Mouse (Mus musculus): ENCODE data around the gene Coa4.

The Coa4 gene

DNA sequence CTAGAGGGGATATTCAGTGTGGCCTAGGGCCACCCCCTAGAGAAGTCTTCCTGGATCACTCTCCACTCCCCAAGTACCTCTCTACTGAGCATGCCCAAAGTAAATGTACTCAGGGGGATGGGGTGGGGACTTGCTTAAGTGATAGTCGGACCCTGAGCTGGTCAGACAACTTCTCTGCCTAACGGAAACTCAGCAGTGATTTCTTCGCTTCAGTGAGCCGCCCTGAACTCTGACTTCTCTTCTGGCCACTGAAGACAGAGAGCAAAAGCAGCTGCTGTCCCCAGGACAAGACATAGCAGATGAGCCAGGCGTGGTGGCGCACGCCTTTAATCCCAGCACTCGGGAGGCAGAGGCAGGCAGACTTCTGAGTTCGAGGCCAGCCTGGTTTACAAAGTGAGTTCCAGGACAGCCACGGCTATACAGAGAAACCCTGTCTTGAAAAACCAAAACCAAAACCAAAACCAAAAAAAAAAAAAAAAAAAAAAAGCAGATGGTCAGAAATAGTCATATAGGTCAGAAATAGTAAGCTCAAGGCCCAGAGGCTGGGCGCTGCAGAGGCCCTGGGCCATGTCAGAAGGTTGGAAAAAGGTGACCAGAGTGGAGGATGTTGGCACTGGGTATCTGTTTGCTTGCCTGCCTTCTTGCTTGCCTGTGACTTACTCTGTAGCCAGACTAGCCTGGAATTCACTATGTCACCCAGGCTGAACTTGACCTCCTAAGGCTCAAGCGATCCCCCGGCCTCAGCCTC, 32.0 kb upstream of the Coa4 start:
- DNase-seq (ENCODE audit: low spot score), result no peak

DNA sequence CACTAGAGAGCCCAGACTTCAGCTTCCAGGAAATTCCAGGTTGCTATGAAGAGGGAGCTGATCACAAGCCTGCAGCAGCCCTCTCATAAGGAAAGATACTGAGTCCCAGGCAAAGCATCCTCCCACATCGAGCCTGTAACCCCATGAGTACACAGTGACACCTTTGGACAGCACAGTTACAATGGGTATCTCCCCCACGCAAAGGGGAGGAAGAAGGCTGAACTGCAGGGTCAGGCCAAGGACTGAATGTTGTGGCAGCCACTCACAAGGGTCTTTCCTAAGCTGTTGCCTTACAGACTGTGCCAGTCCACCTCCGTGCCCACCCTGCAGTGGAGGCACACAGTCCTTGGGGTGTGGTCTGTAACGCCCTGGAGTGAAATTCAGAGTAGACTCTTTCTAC, 30.4 kb upstream of the Coa4 start:
- DNase-seq (ENCODE audit: low spot score), result no peak

DNA sequence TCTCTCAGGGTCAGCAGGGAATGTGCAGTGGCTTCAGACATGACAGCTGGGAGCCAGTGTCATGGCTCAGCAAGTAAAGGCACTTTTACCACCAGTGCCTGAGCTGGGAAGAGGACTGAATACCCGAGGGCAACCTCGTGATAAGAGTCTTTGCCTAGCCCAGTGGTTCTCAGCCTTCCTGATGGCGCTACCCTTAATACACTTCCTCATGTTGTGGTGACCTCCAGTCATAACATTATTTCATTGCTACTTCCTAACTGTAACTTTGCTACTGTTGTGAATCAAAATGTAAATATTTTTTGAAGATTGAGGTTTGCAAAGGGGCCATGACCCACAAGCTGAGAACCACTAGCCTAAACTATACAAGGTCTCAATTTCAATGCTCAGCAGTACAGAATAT, 28.2 kb upstream of the Coa4 start:
- no peak for DNase-seq (ENCODE audit: low spot score)

DNA sequence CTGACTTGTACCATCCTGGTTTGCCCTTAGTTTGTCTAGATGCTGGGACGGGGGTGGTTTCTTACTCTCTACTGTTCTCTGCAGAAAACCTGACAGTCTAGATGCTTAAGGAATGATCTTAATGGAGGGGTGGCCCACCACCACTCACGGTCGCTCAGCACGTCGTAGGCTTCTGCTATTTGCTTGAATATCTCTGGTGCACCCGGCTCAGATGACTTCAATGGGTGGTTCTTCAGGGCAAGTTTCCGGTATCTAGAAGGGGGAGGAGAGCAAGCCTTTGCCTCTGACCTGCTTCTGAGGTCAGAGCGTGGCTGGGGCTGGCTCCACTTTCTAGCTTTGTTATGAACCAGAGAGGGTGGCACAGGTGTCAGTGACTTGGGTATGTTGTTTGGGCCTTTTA, 25.3 kb upstream of the Coa4 start:
- no peak for DNase-seq (ENCODE audit: low spot score)

GRCm38 (mm10) chr7:100514573-100514972, 22.3 kb upstream of the Coa4 start, which contains the start of gene Dnajb13:
Gene Dnajb13, minus strand, starts transcription at chr7:100514960.
- no peak for DNase-seq (ENCODE audit: low spot score)

- DNase-seq (ENCODE audit: low spot score), result no peak
Observed at GRCm38 (mm10) chr7:100520204-100520603, 16.7 kb upstream of the Coa4 start.

DNA sequence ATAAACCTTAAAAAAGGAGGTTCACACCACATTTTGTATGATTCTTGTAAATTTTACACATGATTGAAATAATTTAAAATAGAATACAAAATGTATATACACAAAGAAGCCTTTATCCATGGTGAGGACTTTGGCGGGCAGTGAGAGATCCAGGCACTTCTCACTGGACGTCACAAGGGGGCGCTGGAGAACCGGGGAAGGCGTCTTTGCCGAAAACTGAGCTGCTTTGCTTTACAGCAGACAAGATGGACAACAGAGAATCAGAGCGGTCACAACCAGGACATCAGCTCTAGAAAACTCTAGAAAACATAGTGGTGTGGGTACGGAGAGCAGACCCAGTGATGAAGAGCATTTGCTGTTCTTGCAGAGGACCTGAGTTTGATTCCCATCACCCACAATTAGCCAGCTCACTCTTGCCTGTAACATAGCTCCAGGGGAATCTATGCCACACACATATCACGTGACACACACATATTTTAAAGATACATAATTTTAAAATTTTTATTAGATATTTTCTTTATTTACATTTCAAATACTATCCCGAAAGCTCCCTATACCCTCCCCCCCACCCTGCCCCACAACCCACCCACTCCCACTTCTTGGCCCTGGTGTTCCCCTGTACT, 16.1 kb upstream of the Coa4 start:
- no peak for DNase-seq (ENCODE audit: low spot score)

DNA sequence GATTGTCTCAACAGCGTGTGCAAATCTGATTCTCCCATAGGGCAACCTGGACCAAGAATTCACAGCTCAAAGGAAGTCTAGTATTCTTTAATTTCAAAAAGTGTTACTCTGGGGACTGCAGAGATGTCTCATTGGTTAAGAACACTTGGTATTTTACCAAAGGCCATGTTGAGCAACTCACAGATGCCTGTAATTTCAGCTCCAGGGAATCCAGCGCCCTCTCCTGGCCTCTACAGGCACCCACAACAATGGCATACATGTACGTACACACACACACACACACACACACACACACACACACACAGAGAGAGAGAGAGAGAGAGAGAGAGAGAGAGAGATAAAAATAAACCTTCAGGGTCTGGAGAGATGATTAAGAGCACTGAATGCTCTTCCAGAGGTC, 14.6 kb upstream of the Coa4 start:
- DNase-seq (ENCODE audit: low spot score), result no peak

DNA sequence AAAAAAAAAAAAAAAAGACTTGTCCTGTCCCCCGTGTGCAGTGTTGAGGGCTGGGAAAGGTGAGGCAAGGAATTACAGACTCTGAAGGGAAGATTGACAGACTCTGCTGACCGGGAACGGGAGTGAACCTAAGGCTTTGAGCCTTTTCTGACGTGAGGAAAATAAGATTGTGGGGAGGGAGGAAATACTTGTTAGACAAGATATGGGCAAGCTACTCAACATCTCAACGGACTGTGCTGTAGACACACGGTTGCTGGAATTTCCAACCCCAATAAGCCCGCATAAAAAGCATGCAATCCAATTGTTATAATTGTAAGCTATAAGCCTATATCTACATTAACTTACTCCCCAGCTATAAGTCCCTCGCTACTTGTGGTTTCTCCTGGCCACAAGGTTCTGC, 12.2 kb upstream of the Coa4 start:
- DNase-seq (ENCODE audit: low spot score), result no peak

DNA sequence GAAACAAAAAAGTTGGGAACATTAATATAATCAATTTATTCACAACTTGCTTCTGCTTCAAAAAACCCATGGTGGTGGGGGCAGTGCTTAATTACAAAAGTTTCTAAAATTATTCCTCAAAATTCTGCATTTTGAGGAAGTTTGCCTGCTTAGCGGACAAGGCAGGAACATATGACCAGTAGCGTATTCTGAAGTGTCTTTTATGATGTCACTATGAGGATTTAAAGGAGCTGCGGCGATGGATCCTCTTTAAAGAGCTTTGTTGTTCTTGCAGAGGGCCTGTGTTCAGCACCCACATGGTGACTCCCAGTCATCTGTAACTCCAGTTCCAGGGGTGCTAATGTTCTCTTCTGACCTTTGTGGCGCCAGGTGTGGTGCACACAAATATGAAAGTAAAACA, 6.1 kb upstream of the Coa4 start:
- DNase-seq (ENCODE audit: low spot score), result no peak

GRCm38 (mm10) chr7:100533503-100533902, 3.4 kb upstream of the Coa4 start:
- no peak for DNase-seq (ENCODE audit: low spot score)

- no peak for DNase-seq (ENCODE audit: low spot score)
Observed at GRCm38 (mm10) chr7:100534216-100534615, 2.7 kb upstream of the Coa4 start.

- DNase-seq (ENCODE audit: low spot score), result no peak
Observed at GRCm38 (mm10) chr7:100535831-100536230, 1.0 kb upstream of the Coa4 start.

- DNase-seq (ENCODE audit: low spot score), result no peak
Observed at GRCm38 (mm10) chr7:100537519-100537902, 640 bp downstream of the Coa4 start.

DNA sequence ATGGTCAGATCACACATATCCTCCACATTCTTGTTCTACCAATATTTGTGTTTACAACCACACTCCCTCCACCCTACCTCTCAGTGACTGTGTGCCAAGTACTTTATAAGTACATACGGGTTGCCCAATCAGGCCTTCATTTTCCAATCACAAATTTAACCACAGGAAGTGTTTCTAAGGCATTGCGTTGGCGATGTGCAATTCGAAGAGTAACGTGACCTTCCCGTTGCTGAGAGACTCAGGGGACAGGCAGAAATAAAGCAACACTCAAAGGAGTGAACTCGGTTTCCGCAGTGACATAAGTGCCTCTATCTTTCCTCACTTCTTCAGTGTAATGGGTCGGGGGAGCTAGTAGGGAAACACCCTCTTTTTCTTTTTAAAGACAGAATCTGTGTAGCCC, 2.6 kb downstream of the Coa4 start:
- no peak for DNase-seq (ENCODE audit: low spot score)

DNA sequence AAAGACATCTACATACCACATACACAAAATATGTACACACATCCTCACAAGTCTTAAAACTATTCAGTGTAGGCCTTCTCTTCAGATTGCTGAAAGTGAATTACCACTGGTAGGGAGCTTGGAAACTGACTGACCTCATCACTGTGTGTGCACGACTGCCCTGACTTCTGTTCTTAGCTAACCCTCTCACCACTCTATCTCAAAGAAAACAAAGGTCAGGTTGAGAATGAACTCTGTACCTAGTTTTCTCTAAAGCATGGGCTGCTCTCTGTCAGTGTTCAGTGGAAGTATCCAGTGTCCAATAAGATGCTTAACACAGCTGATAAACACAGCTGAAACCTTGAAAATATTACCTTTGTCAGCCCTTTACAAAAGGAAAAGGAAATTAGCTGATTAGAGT, 7.6 kb downstream of the Coa4 start:
- no peak for DNase-seq (ENCODE audit: low spot score)

DNA sequence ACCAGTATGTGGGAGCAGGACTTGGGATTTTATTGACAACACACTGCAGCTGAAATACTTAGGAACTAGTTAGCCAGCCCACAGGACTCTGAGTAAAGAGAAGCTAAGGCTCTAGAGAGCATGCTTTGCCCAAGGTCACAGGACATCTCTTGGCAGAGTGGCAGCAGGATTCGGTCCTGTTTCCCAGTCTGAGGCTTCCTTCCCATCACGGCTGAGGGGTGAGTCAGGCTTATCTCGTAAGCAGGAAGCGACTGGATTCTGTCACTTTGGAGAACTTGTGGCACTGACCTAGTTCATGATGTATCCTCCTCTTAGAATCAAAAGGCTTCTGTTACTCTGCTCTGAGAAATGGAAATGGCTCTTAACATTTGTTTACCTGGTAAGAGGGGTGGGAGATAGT, 10.8 kb downstream of the Coa4 start:
- DNase-seq (ENCODE audit: low spot score), result no peak

DNA sequence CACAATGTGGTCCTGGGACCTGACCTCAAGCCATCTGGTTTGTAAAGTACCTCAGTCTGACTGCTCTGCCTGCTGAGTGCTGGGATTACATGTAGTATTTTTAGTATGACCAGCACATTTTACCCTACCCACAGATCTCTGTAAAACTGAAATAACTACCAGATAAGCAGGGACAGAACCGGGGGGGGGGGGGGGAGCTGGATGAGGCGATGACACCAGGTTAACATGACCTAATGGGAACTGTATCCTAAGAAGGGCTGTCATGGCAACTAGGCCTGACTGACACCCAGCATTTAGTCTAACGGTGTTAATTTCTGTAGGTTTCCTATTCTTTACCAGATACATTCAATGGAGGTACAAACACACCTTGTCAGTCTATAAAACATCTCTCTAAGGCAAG, 12.9 kb downstream of the Coa4 start:
- no peak for DNase-seq (ENCODE audit: low spot score)

DNA sequence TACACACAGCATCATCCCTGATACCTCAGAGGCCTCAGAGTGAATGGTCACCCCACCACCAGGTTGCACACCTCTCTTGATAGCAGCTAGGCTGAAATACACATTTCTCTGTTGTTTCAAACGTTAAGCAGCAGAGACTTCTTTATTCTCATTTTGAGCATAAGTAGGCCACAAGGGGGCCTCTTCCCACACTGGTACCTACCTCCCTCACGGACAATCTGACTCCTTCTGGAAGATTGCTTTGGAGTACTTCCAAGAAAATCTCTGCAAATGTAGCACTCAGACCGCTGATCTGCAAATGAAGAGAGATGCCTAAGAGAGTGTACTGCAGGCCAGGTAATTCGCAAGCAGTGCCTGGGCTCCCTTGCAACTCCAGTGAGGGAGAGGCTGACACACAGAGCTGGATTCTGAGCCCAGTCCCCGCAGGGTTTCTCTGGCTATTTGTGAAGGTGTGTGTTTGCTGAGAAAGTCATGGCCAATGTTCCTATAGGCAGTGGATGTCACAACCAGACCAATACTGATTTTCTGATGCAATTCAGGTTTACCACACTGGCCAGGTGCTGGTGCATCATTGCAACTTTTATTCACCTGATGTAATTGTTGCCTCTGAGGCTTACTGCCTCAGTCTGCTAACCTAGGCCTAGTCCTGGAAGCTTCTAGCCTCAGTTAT, 13.6 kb downstream of the Coa4 start:
- DNase-seq (ENCODE audit: low spot score), result no peak

- DNase-seq (ENCODE audit: low spot score), result no peak
Observed at GRCm38 (mm10) chr7:100554939-100555338, 18.1 kb downstream of the Coa4 start.

DNA sequence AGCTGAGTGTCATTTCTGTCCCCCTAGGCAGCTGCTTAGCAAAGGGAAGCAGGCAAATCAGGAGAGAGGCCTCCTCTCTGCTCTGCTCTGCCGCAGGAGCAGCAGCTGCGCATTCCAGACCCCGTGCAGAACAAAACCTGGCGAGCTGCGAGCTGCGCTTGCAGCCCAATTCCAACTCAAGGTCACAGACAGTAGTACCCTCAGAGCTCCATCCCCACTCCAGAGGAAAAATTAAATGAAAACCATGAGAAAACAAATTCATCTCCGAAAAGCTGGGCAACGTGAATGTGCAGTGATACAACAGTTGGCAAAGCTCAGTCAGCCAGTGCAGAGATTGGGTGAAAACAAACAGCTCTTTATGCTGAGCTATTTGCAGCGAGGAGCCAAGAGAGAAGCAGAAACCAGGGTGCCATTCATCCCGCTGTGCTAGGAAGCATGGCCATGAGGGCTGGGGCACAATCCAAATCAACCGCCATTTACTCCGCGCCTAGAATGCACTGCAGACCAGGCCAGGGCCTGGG, 18.6 kb downstream of the Coa4 start:
- no peak for DNase-seq (ENCODE audit: low spot score)

DNA sequence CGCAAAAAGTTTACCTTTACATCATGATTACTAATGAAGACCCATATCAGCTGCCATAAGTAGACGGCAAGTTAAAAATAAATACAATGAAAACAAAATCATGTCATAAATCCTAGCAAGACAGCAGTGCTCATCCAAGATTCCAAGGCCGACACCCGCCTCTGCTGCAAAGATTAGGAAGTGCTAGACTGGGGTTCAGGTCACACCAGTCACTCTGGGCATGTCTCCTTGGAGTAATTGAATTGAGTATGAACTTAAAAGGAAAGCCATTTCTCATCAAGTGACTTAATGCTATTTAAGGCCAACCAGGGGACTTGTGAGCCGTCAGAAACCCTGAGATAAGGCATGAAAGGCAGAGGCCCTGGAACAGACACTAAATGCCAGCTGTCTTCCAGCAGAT, 20.4 kb downstream of the Coa4 start:
- no peak for DNase-seq (ENCODE audit: low spot score)

- DNase-seq (ENCODE audit: low spot score), result no peak
Observed at GRCm38 (mm10) chr7:100559331-100559730, 22.5 kb downstream of the Coa4 start.
